Mouse (Mus musculus) hindbrain, embryonic 12.5 days (tissue): ENCODE data around the gene Tmem212. TPM values are rescaled to one million over a fixed set of nuclear protein-coding genes. Genes with fewer than 3 reads are reported as not detected.

ENCODE experiments used
- ATAC-seq: fragments of 200-750 bp; cut with Nextera tagmentation; 2 replicates; pipeline ENCODE4 v1.8.0; 2017; ENCODE audit warnings: moderate TSS enrichment; ENCODE audit not compliant: low FRiP score
- H3K27ac ChIP-seq: fragments of 300-500 bp; sonication (generic); 2 replicates; pipeline ENCODE4 v1.5.1; 2016; ENCODE audit warnings: mild to moderate bottlenecking
- H3K27me3 ChIP-seq: fragments of 300-500 bp; sonication (generic); 2 replicates; pipeline ENCODE4 v1.6.1; 2016; ENCODE audit warnings: mild to moderate bottlenecking
- H3K36me3 ChIP-seq: fragments of 300-500 bp; sonication (generic); 2 replicates; pipeline ENCODE4 v1.6.1; 2016; ENCODE audit warnings: mild to moderate bottlenecking
- H3K4me1 ChIP-seq: fragments of 300-500 bp; sonication (generic); 2 replicates; pipeline ENCODE4 v1.6.1; 2016
- H3K4me2 ChIP-seq: fragments of 300-500 bp; sonication (generic); replicated peaks from 2 replicates; pipeline ENCODE4 v1.6.1; 2016; ENCODE audit warnings: mild to moderate bottlenecking
- H3K4me3 ChIP-seq: fragments of 300-500 bp; sonication (generic); 2 replicates; pipeline ENCODE4 v1.5.1; 2016; ENCODE audit warnings: mild to moderate bottlenecking
- H3K9ac ChIP-seq: fragments of 300-500 bp; sonication (generic); 2 replicates; pipeline ENCODE4 v1.6.1; 2016; ENCODE audit warnings: mild to moderate bottlenecking, moderate library complexity
- H3K9me3 ChIP-seq: fragments of 300-500 bp; sonication (generic); replicated peaks from 2 replicates; pipeline ENCODE4 v1.6.1; 2016; ENCODE audit warnings: mild to moderate bottlenecking
- WGBS: fragments of 180-500 bp; shearing (Covaris S2); methylation state at CpG from one replicate; pipeline ENCODE4 v1.1.7; 2016; 5-methylcytosine and 5-hydroxymethylcytosine counted together
- polyA plus RNA-seq: library from polyadenylated mRNA; unstranded; fragments of >200 nt; fragmentation: Nextera tagmentation; extraction: Ambion mirVana; gene quantifications from 2 replicates; pipeline ENCODE4 v1.2.1, GENCODE M21; 2016

Tmem212 gene
- polyA plus RNA-seq, 1 experiment from 2014 or later: not detected

GRCm38 (mm10) chr3:27881897-27882835 is 14.0 kb downstream of the Tmem212 start:
- WGBS: 84% methylated on average over 6 of the region's 6 CpGs
- Histone ChIP-seq H3K4me3 (no peak overlapping the region), H3K27me3 (no peaks in the 10 kb centered on the region), H3K4me2 (no peak overlapping the region), H3K9ac (no peak overlapping the region), H3K36me3 (no peaks in the 10 kb centered on the region), H3K4me1 (peaks cover 4% of the 10 kb centered on the region; the same call in 1 of the 2 replicates), H3K27ac (no peak overlapping the region), H3K9me3 (no peaks in the 10 kb centered on the region)
- no peak for ATAC-seq

- no peak for ATAC-seq
- Histone ChIP-seq H3K9me3 (no peaks in the 10 kb centered on the region), H3K4me2 (no peak overlapping the region), H3K36me3 (no peaks in the 10 kb centered on the region), H3K4me1 (peaks cover 4% of the 10 kb centered on the region; the same call in 1 of the 2 replicates), H3K9ac (no peak overlapping the region), H3K27me3 (no peaks in the 10 kb centered on the region), H3K27ac (no peak overlapping the region), H3K4me3 (no peak overlapping the region)
- 91% methylated on average over 7 of the region's 7 CpGs for WGBS
Measured at GRCm38 (mm10) chr3:27878854-27879610, 17.1 kb downstream of the Tmem212 start.

DNA sequence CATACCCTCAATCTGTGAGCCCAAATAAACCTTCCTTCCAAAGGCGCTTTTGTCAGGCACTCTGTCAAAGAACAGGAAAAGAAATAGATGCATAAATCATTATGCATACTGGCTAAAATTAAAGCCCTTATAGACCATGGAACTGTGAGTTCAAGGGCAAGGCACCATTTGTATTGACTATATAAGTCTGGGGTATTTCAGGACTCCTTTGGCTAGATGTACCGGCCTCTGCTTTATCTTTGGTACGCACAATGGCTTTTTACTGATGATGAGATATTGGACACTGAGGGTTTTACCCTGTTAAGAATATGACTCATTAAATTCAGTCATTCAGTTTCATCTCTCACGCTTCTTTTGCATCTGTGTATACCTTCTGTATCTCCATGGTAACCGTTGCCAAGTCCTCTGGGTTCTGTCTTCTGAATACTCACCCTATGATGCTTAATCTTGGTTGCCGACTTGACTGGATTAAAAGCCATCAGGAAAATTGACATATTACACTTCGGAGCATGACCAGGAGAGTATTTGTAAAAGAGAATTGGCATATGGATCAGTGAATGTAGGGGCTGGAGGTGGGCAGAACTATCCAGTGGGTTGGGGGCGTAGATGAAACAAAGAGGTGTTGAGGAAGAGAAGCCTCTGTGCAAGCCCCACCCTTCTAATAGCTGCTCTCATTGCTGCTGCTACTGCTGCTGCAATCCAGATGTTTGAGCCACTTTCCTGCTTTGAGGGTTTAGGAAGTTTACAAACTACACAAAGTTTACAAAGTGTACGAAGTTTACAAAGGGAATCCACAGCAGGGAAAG is 22.7 kb downstream of the Tmem212 start:
- WGBS: 63% methylated on average over 9 of the region's 9 CpGs
- Histone ChIP-seq H3K9ac (no peak overlapping the region), H3K4me2 (no peak overlapping the region), H3K4me1 (no peaks in the 10 kb centered on the region), H3K27ac (no peak overlapping the region), H3K36me3 (no peaks in the 10 kb centered on the region), H3K9me3 (no peaks in the 10 kb centered on the region), H3K27me3 (no peaks in the 10 kb centered on the region), H3K4me3 (no peak overlapping the region)
- no peak for ATAC-seq

DNA sequence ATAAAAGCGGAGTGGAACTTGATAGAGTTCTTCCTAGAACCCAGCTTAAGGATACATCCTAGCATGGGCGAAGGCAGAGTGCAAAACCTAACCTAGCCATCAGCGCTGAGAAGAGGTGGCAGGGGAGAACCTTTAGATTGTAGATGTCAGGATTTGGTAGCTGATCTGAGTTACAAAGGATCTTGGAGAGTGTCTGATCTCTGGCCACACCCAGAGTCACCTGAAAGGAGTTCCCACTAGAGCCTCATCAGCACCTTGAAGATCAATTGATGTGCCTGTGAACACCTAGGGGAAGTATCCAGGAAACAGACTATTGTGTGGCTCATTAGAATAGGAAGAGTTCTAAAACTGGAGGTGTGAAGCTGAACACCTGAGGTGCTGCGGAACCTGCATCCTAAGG is 23.7 kb downstream of the Tmem212 start:
- WGBS: 89% methylated on average over 4 of the region's 4 CpGs
- Histone ChIP-seq H3K9me3 (no peaks in the 10 kb centered on the region), H3K27ac (no peak overlapping the region), H3K4me2 (no peak overlapping the region), H3K9ac (no peak overlapping the region), H3K4me1 (no peaks in the 10 kb centered on the region), H3K27me3 (no peaks in the 10 kb centered on the region), H3K36me3 (no peaks in the 10 kb centered on the region), H3K4me3 (no peak overlapping the region)
- no peak for ATAC-seq

- H3K4me2 ChIP-seq: no peak overlapping the region
- H3K27me3 ChIP-seq: no peaks in the 10 kb centered on the region
- no peak overlapping the region for H3K27ac ChIP-seq
- no peak for ATAC-seq
- H3K4me1 ChIP-seq: no peaks in the 10 kb centered on the region
- no peak overlapping the region for H3K4me3 ChIP-seq
- H3K36me3 ChIP-seq: no peaks in the 10 kb centered on the region
- no peak overlapping the region for H3K9ac ChIP-seq
- no peaks in the 10 kb centered on the region for H3K9me3 ChIP-seq
- 85% methylated on average over 3 of the region's 3 CpGs for WGBS
Measured at GRCm38 (mm10) chr3:27871891-27872290, 24.3 kb downstream of the Tmem212 start.

GRCm38 (mm10) chr3:27871371-27871770 is 24.8 kb downstream of the Tmem212 start:
- Histone ChIP-seq H3K9me3 (no peaks in the 10 kb centered on the region), H3K4me1 (no peaks in the 10 kb centered on the region), H3K27me3 (no peaks in the 10 kb centered on the region), H3K27ac (no peak overlapping the region), H3K9ac (no peak overlapping the region), H3K4me2 (no peak overlapping the region), H3K4me3 (no peak overlapping the region), H3K36me3 (no peaks in the 10 kb centered on the region)
- 85% methylated on average over 4 of the region's 4 CpGs for WGBS
- no peak for ATAC-seq

GRCm38 (mm10) chr3:27868681-27869080 is 27.5 kb downstream of the Tmem212 start:
- WGBS: 93% methylated on average over 3 of the region's 3 CpGs
- no peak for ATAC-seq
- Histone ChIP-seq H3K27ac (no peak overlapping the region), H3K36me3 (no peaks in the 10 kb centered on the region), H3K4me2 (no peak overlapping the region), H3K4me1 (no peaks in the 10 kb centered on the region), H3K4me3 (no peak overlapping the region), H3K9me3 (no peaks in the 10 kb centered on the region), H3K27me3 (no peaks in the 10 kb centered on the region), H3K9ac (no peak overlapping the region)

DNA sequence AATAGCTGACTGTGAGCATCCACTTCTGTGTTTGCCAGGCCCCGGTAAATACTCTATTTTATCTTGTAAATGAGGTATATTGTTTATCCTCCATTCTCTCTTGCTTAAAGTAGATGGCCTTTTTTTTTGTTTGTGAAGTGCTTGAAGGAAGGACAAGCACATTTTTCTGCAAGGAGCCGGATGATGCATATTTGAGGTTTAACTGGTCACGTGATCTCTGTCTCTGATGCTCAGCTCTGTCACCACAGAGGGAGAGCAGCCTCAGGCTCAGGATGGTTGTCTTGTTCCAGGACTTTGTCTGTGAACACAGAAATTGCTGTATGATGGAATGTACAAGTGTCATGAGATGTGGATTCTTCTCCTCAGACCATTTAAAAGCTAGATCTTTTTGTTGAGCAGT is 28.4 kb downstream of the Tmem212 start:
- Histone ChIP-seq H3K27ac (no peak overlapping the region), H3K4me1 (peaks cover 9% of the 10 kb centered on the region), H3K9ac (no peak overlapping the region), H3K27me3 (no peaks in the 10 kb centered on the region), H3K4me3 (no peak overlapping the region), H3K9me3 (no peaks in the 10 kb centered on the region), H3K36me3 (no peaks in the 10 kb centered on the region), H3K4me2 (no peak overlapping the region)
- no peak for ATAC-seq
- WGBS: 72% methylated on average over 3 of the region's 3 CpGs

- H3K36me3 ChIP-seq: no peaks in the 10 kb centered on the region
- H3K4me3 ChIP-seq: peak overlapping the region; percentile 14
- H3K9me3 ChIP-seq: no peaks in the 10 kb centered on the region
- WGBS: 10% methylated on average over 16 of the region's 16 CpGs
- H3K4me1 ChIP-seq: peaks cover 38% of the 10 kb centered on the region
- peak; percentile 87 for ATAC-seq
- H3K9ac ChIP-seq: no peak overlapping the region
- H3K27me3 ChIP-seq: no peaks in the 10 kb centered on the region
- peak overlapping the region; percentile 49 for H3K4me2 ChIP-seq
- peak overlapping the region; percentile 71 for H3K27ac ChIP-seq
Measured at GRCm38 (mm10) chr3:27862821-27863740, 33.1 kb downstream of the Tmem212 start.

- WGBS: 75% methylated on average over 6 of the region's 6 CpGs
- H3K9me3 ChIP-seq: no peaks in the 10 kb centered on the region
- no peaks in the 10 kb centered on the region for H3K36me3 ChIP-seq
- H3K9ac ChIP-seq: no peak overlapping the region
- no peaks in the 10 kb centered on the region for H3K27me3 ChIP-seq
- H3K4me3 ChIP-seq: no peak overlapping the region
- ATAC-seq: no peak
- peaks cover 38% of the 10 kb centered on the region for H3K4me1 ChIP-seq
- H3K4me2 ChIP-seq: no peak overlapping the region
- H3K27ac ChIP-seq: no peak overlapping the region; the same call in 1 of the 2 replicates
Measured at GRCm38 (mm10) chr3:27861601-27862000, 34.6 kb downstream of the Tmem212 start.

- Histone ChIP-seq H3K4me1 (peaks cover 38% of the 10 kb centered on the region), H3K9ac (no peak overlapping the region), H3K27ac (no peak overlapping the region), H3K9me3 (no peaks in the 10 kb centered on the region), H3K27me3 (no peaks in the 10 kb centered on the region), H3K4me2 (no peak overlapping the region), H3K36me3 (no peaks in the 10 kb centered on the region), H3K4me3 (no peak overlapping the region)
- ATAC-seq: no peak
- WGBS: 83% methylated on average over 6 of the region's 6 CpGs
Measured at GRCm38 (mm10) chr3:27861086-27861485, 35.1 kb downstream of the Tmem212 start.
